Mouse (Mus musculus) neural tube, embryonic 14.5 days (tissue): Measurements from ENCODE around the gene Actl6b. TPM values are rescaled to one million over a fixed set of nuclear protein-coding genes. Genes with fewer than 3 reads are reported as not detected.
"Not testable (repeated sequence)": the region's sequence is repeated elsewhere in the genome, so short reads cannot be mapped to it uniquely, and the experiment has no call there.

Source experiments
- ATAC-seq: fragments of 200-750 bp; cut with Nextera tagmentation; 2 replicates; pipeline ENCODE4 v1.8.0; 2017; ENCODE audit warnings: low read depth, mild to moderate bottlenecking, moderate TSS enrichment, moderate library complexity
- H3K27ac ChIP-seq: fragments of 300-500 bp; sonication (generic); 2 replicates; pipeline ENCODE4 v1.5.1; 2014; ENCODE audit warnings: low read depth, mild to moderate bottlenecking, control low read depth, low read length, moderate library complexity, mixed read lengths
- H3K27me3 ChIP-seq: fragments of 300-500 bp; sonication (generic); 2 replicates; pipeline ENCODE4 v1.6.1; 2014; ENCODE audit warnings: low read length; ENCODE audit not compliant: control insufficient read depth, insufficient read depth
- H3K36me3 ChIP-seq: fragments of 300-500 bp; sonication (generic); 2 replicates; pipeline ENCODE4 v1.6.1; 2014; ENCODE audit warnings: low read length, mixed read lengths; ENCODE audit not compliant: control insufficient read depth, insufficient read depth
- H3K4me1 ChIP-seq: fragments of 300-500 bp; sonication (generic); 2 replicates; pipeline ENCODE4 v1.6.1; 2014; ENCODE audit warnings: low read length; ENCODE audit not compliant: control insufficient read depth, insufficient read depth
- H3K4me2 ChIP-seq: fragments of 300-500 bp; sonication (generic); 2 replicates; pipeline ENCODE4 v1.6.1; 2014; ENCODE audit warnings: mild to moderate bottlenecking, low read depth, low read length, control low read depth
- H3K4me3 ChIP-seq: fragments of 300-500 bp; sonication (generic); 2 replicates; pipeline ENCODE4 v1.5.1; 2014; ENCODE audit warnings: low read depth, low read length, control low read depth, mixed read lengths
- H3K9ac ChIP-seq: fragments of 300-500 bp; sonication (generic); replicated peaks from 2 replicates; pipeline ENCODE4 v1.6.1; 2014; ENCODE audit warnings: low read depth, mild to moderate bottlenecking, control low read depth, low read length, mixed read lengths
- H3K9me3 ChIP-seq: fragments of 300-500 bp; sonication (generic); 2 replicates; pipeline ENCODE4 v1.6.1; 2016; ENCODE audit warnings: low read length; ENCODE audit not compliant: control insufficient read depth
- WGBS: fragments of 180-500 bp; shearing (Covaris S2); extraction: QIAGEN DNeasy Blood & Tissue Kit; methylation state at CpG from one replicate; pipeline ENCODE4 v1.1.7; 2014; 5-methylcytosine and 5-hydroxymethylcytosine counted together
- microRNA-seq: library from miRNA; unstranded; fragments of <30 nt; microRNA quantifications from one replicate; pipeline ENCODE4, GENCODE M21; 2016
- polyA plus RNA-seq: library from polyadenylated mRNA; unstranded; fragments of >200 nt; fragmentation: Nextera tagmentation; extraction: Ambion mirVana; gene quantifications from 2 replicates; pipeline ENCODE4 v1.2.1, GENCODE M21; 2014

Actl6b gene
- polyA plus RNA-seq, 1 experiment from 2014 or later: 236 TPM

DNA sequence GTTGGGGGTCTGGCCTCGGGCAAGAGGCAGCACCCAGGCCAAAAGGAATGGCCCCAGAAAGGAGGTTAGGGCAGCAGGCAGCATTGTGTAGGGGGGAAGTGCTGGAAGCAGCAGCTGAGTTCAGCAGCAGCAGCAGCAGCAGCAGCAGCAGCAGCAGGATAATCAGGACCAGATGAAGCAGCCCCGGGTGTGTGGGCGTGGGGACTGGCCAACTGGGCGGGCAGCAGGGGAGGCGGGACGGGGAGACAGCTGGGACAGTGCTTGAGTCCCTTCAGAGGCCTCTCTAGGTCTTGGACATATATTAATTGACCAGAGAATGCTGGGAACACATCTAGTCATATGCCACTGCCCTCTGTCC is 57.9 kb downstream of the Actl6b start:
- Histone ChIP-seq H3K27me3 (no peaks in the 10 kb centered on the region), H3K9me3 (no peaks in the 10 kb centered on the region), H3K36me3 (no peaks in the 10 kb centered on the region), H3K9ac (no peak overlapping the region), H3K4me2 (peak overlapping the region; percentile 18; the same call in 1 of the 2 replicates), H3K4me3 (no peak overlapping the region), H3K27ac (no peak overlapping the region), H3K4me1 (peaks cover 5% of the 10 kb centered on the region; the same call in 1 of the 2 replicates)
- no peak for ATAC-seq
- WGBS: 36% methylated on average over 6 of the region's 6 CpGs

DNA sequence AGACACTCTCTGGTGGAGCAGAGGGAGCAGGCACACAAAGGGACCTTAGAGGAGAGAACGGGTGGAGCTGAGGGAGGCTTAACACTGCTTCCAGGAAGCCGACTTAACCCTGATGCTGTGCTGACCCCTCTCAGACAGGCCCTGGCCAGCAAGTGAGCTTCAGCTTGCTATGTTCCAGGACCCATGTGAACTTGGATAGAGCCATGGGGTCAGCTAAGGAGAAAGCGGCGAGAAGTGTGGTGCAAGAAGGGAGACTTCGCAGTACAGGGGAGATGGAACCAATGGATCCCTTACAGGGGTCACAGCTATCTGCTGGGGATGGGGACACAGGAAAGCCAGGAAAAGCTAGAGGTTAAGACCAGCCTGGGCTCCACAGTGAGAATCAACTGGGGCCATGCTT is 59.8 kb downstream of the Actl6b start:
- no peak overlapping the region for H3K27ac ChIP-seq
- H3K36me3 ChIP-seq: no peaks in the 10 kb centered on the region
- no peak for ATAC-seq
- H3K9me3 ChIP-seq: no peaks in the 10 kb centered on the region
- H3K9ac ChIP-seq: no peak overlapping the region
- H3K27me3 ChIP-seq: no peaks in the 10 kb centered on the region
- H3K4me1 ChIP-seq: peaks cover 1% of the 10 kb centered on the region; the same call in 1 of the 2 replicates
- no peak overlapping the region for H3K4me2 ChIP-seq
- no peak overlapping the region for H3K4me3 ChIP-seq
- 79% methylated on average over 5 of the region's 5 CpGs for WGBS

DNA sequence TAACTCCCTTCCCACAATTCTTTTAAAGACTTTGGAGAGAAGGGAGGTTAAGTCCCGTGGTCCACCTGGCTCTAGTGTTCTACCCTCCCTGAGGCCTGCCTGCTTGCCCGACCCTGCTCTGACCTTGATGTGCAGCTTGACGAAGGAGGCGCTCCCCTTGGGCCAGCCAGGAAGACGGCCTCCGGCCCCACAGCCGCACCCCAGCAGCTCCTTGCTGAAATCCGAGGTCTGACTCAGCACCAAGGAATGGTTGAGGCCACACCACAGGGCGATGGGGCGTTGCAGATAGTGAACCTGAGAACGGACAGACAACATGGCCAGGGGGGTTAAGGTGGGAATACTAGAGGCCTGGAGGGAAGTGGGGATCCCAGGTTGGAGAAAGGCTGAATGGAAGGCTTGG is 60.2 kb downstream of the Actl6b start, which contains the start of gene Pcolce:
Gene Pcolce (minus strand): TSS at position 235 of the 400 bp plus-strand sequence.
- H3K27ac ChIP-seq: no peak within 1 kb of the TSS
- H3K9ac ChIP-seq: no peak within 1 kb of the TSS
- ATAC-seq: no peak
- no peaks in the 10 kb centered on the region for H3K9me3 ChIP-seq
- H3K4me3 ChIP-seq: no peak within 1 kb of the TSS
- no peaks in the 10 kb centered on the region for H3K4me1 ChIP-seq
- H3K27me3 ChIP-seq: no peaks in the 10 kb centered on the region
- H3K4me2 ChIP-seq: no peak within 1 kb of the TSS
- H3K36me3 ChIP-seq: no peaks in the 10 kb centered on the region
- 68% methylated on average over 11 of the region's 11 CpGs for WGBS

DNA sequence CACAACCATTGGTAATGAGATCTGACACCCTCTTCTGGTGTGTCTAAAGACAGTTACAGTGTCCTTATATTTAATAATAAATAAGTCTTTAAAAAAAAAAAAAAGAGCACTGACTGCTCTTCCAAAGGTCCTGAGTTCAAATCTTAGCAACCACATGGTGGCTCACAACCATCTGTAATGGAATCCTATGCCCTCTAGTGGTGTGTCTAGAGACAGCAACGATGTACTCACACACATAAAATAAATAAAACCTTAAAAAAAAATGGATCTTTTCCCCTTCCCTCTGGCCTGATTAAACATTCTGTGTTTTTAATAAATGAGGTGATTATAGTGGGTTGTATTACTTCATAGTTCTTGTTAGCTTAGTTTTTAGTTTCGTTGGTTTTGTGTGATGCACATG is 61.6 kb downstream of the Actl6b start:
- not testable (repeated sequence) for H3K27me3 ChIP-seq, H3K9ac ChIP-seq, H3K36me3 ChIP-seq, H3K4me3 ChIP-seq, H3K9me3 ChIP-seq, H3K27ac ChIP-seq, ATAC-seq, H3K4me1 ChIP-seq, H3K4me2 ChIP-seq
- WGBS: 90% methylated on average over 2 of the region's 2 CpGs

DNA sequence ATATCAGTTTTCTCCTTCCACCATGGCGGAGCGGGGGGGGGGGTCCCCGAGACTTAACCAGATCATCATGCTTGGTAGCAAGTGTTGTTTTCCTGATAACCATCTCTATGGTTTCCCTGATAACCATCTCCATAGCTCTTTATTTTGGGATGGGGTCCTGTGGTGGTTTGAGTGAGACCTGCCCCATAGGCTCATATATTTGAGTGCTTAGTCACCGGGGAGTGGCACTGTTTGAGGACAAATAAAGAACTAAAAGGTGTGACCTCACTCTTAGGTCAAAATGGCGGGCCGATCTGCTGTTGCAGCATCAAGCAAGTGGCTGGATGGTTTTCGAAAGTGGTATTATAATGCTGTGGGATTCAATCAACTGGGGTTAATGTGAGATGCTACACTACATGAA is 62.0 kb downstream of the Actl6b start:
- Histone ChIP-seq H3K4me2 (no peak overlapping the region), H3K27ac (no peak overlapping the region), H3K4me1 (no peaks in the 10 kb centered on the region), H3K36me3 (no peaks in the 10 kb centered on the region), H3K4me3 (no peak overlapping the region), H3K9ac (no peak overlapping the region), H3K9me3 (no peaks in the 10 kb centered on the region), H3K27me3 (no peaks in the 10 kb centered on the region)
- ATAC-seq: no peak
- 94% methylated on average over 7 of the region's 7 CpGs for WGBS

Small RNA genes lying within 50 kb of the gene (microRNA-seq; reads per million reads assigned to microRNA genes)
- gene Mir6418: 0.85 reads per million

Other genes with a start within 250 kb of the Actl6b start
- 81.8 and 91.5 TPM in 2 replicates for gene Srrt, start 245.8 kb upstream of the Actl6b start, polyA plus RNA-seq
- 8.0 and 11.5 TPM in 2 replicates for gene Trip6, start 239.1 kb upstream of the Actl6b start, polyA plus RNA-seq
- 16.4 and 17.8 TPM in 2 replicates for gene Slc12a9, start 219.9 kb upstream of the Actl6b start, polyA plus RNA-seq
- 2.7 and 8.8 TPM in 2 replicates for gene Ephb4, start 203.4 kb upstream of the Actl6b start, polyA plus RNA-seq
- gene Zan, start 76.5 kb upstream of the Actl6b start, polyA plus RNA-seq: 0.08 TPM in 2 replicates
- 82.9 and 98.3 TPM in 2 replicates for gene Pop7, start 51.0 kb upstream of the Actl6b start, polyA plus RNA-seq
- 16.3 and 21.2 TPM in 2 replicates for gene Gigyf1, start 35.0 kb upstream of the Actl6b start, polyA plus RNA-seq
- not detected in 2 replicates for gene Epo, start 20.3 kb upstream of the Actl6b start, polyA plus RNA-seq
- gene Gnb2, start 20.0 kb upstream of the Actl6b start, polyA plus RNA-seq: 553 and 557 TPM in 2 replicates
- 4.9 and 5.8 TPM in 2 replicates for gene Tfr2, start 16.3 kb downstream of the Actl6b start, polyA plus RNA-seq
- gene Mospd3, start 47.5 kb downstream of the Actl6b start, polyA plus RNA-seq: 80.5 and 90.7 TPM in 2 replicates
- gene Pcolce, start 60.3 kb downstream of the Actl6b start, polyA plus RNA-seq: 2.4 and 59.1 TPM in 2 replicates
- 0.19 TPM in 1 of 2 replicates, not detected in the other for gene Fbxo24, start 75.5 kb downstream of the Actl6b start, polyA plus RNA-seq
- gene Lrch4, start 75.6 kb downstream of the Actl6b start, polyA plus RNA-seq: 16.0 and 18.4 TPM in 2 replicates
- 6.5 and 7.9 TPM in 2 replicates for gene Gm20605, start 75.7 kb downstream of the Actl6b start, polyA plus RNA-seq
- 5.7 and 5.9 TPM in 2 replicates for gene Sap25, start 87.8 kb downstream of the Actl6b start, polyA plus RNA-seq
- 0.31 TPM in 1 of 2 replicates, not detected in the other for gene Irs3, start 92.2 kb downstream of the Actl6b start, polyA plus RNA-seq
- 11.3 and 12.9 TPM in 2 replicates for gene Agfg2, start 131.2 kb downstream of the Actl6b start, polyA plus RNA-seq
- 13.6 and 22.3 TPM in 2 replicates for gene Nyap1, start 188.1 kb downstream of the Actl6b start, polyA plus RNA-seq
- 80.1 and 85.1 TPM in 2 replicates for gene Tsc22d4, start 192.2 kb downstream of the Actl6b start, polyA plus RNA-seq
- gene Ppp1r35, start 225.3 kb downstream of the Actl6b start, polyA plus RNA-seq: 37.8 and 43.7 TPM in 2 replicates
- gene Mepce, start 234.1 kb downstream of the Actl6b start, polyA plus RNA-seq: 13.1 and 17.0 TPM in 2 replicates
- gene Zcwpw1, start 234.3 kb downstream of the Actl6b start, polyA plus RNA-seq: 11.2 and 13.9 TPM in 2 replicates